Mouse (Mus musculus) kidney, adult 2 months (tissue): ENCODE results near the gene Rbm39.

Experiments used
- CTCF ChIP-seq: fragments of 200-500 bp; conservative IDR thresholded peaks from 2 replicates; pipeline ENCODE4 v1.5.1; 2011; ENCODE audit warnings: low read depth, mild to moderate bottlenecking, control low read depth, low read length, moderate library complexity, mixed read lengths; ENCODE audit not compliant: insufficient read depth, insufficient read length
- POLR2A ChIP-seq: fragments of 200-500 bp; IDR thresholded peaks from one replicate; pipeline ENCODE4 v1.6.1; 2011; ENCODE audit warnings: low read depth, low read length, control low read depth

DNA sequence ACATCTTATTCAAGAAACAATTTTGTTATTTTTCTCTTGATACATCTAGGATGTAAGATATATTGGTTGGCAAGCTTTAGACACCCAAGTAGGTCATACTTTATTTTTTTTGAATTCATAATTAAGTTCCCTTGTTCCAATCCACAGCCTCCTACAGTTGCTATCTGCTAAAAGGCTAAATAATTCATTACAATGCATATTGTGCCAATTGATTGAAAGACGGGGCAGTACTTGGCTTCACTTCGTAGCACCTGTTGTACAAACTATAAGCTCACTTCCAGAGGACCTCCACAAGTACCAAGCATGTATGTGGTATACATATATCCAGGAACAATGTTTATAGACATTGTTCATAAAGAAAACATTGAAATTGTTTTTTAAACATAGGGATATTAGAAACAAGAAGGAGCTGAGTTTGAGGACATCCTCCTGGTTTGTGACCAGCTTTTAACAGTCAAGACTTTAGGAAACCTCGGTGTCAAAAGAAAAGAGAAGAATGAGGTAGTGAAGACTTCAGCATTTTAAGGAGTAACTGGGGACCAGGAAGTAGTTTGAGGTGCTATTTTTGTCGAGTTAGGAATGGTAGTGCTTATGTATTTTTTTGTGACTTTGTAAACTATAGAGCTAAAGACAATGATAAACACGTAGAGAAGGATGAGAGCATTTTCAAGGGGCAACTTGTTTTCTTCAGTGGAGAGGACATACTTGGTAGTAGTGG, 33.6 kb downstream of the Rbm39 start:
- no peak for TF ChIP-seq POLR2A
- TF ChIP-seq CTCF = no peak
